Mouse (Mus musculus): ENCODE results near the gene Selenoo. TPM values are rescaled to one million over a fixed set of nuclear protein-coding genes. Genes with fewer than 3 reads are reported as not detected.
A peak's percentile ranks its signal among the peaks of the same experiment; 100 is the strongest.

Gene Selenoo
- polyA plus RNA-seq, 1 experiment from 2014 or later = 21.3 TPM

GRCm38 (mm10) chr15:89136461-89137155, 47.7 kb downstream of the Selenoo start:
- no peak overlapping the region for H3K27ac ChIP-seq (replicated peaks)
- no peak for ATAC-seq (ENCODE audit: low FRiP score, low read depth)
- 95% methylated on average over 5 of the region's 5 CpGs for WGBS
- no peaks in the 10 kb centered on the region for H3K9me3 ChIP-seq
- no peak overlapping the region for H3K4me3 ChIP-seq
- no peak overlapping the region for H3K9ac ChIP-seq
- H3K4me2 ChIP-seq = no peak overlapping the region
- H3K36me3 ChIP-seq = no peaks in the 10 kb centered on the region
- H3K27me3 ChIP-seq = peaks cover 4% of the 10 kb centered on the region; the same call in 1 of the 2 replicates
- peaks cover 17% of the 10 kb centered on the region for H3K4me1 ChIP-seq (replicated peaks)

GRCm38 (mm10) chr15:89137378-89138045, 48.6 kb downstream of the Selenoo start:
- no peak for ATAC-seq (ENCODE audit: low FRiP score, low read depth)
- Histone ChIP-seq H3K4me1 (replicated peaks) (peaks cover 17% of the 10 kb centered on the region), H3K27ac (replicated peaks) (no peak overlapping the region), H3K9me3 (no peaks in the 10 kb centered on the region), H3K4me2 (no peak overlapping the region), H3K36me3 (no peaks in the 10 kb centered on the region), H3K27me3 (peaks cover 4% of the 10 kb centered on the region; the same call in 1 of the 2 replicates), H3K9ac (no peak overlapping the region), H3K4me3 (no peak overlapping the region)
- WGBS = 72% methylated on average over 11 of the region's 11 CpGs

GRCm38 (mm10) chr15:89138046-89138405, 49.1 kb downstream of the Selenoo start:
- Histone ChIP-seq H3K9ac (no peak overlapping the region), H3K9me3 (no peaks in the 10 kb centered on the region), H3K36me3 (no peaks in the 10 kb centered on the region), H3K27me3 (peaks cover 4% of the 10 kb centered on the region; the same call in 1 of the 2 replicates), H3K4me1 (replicated peaks) (peaks cover 17% of the 10 kb centered on the region), H3K4me2 (no peak overlapping the region), H3K4me3 (no peak overlapping the region), H3K27ac (replicated peaks) (no peak overlapping the region)
- no peak for ATAC-seq (ENCODE audit: low FRiP score, low read depth)
- WGBS = 86% methylated on average over 7 of the region's 7 CpGs

- Histone ChIP-seq H3K36me3 (no peaks in the 10 kb centered on the region), H3K4me2 (no peak overlapping the region), H3K4me1 (replicated peaks) (peaks cover 17% of the 10 kb centered on the region), H3K9ac (no peak overlapping the region), H3K27me3 (peaks cover 4% of the 10 kb centered on the region; the same call in 1 of the 2 replicates), H3K4me3 (no peak overlapping the region), H3K27ac (replicated peaks) (no peak overlapping the region), H3K9me3 (no peaks in the 10 kb centered on the region)
- WGBS = 94% methylated on average over 6 of the region's 6 CpGs
- ATAC-seq (ENCODE audit: low FRiP score, low read depth) = no peak
These were observed 49.6 kb downstream of the Selenoo start for GRCm38 (mm10) chr15:89138531-89138930.

GRCm38 (mm10) chr15:89140048-89140658, 51.3 kb downstream of the Selenoo start:
- peak overlapping the region; percentile 42 for H3K9ac ChIP-seq
- H3K27me3 ChIP-seq = peaks cover 4% of the 10 kb centered on the region; the same call in 1 of the 2 replicates
- H3K4me2 ChIP-seq = peak overlapping the region; percentile 96
- peak overlapping the region; percentile 43 for H3K4me3 ChIP-seq
- H3K4me1 ChIP-seq (replicated peaks) = peaks cover 17% of the 10 kb centered on the region
- H3K9me3 ChIP-seq = no peaks in the 10 kb centered on the region
- H3K27ac ChIP-seq (replicated peaks) = no peak overlapping the region
- peak; percentile 33 for ATAC-seq (ENCODE audit: low FRiP score, low read depth)
- no peaks in the 10 kb centered on the region for H3K36me3 ChIP-seq
- under 1% methylated on average over 52 of the region's 53 CpGs for WGBS

- peaks cover 18% of the 10 kb centered on the region for H3K4me1 ChIP-seq (replicated peaks)
- ATAC-seq (ENCODE audit: low FRiP score, low read depth) = peak; percentile 46
- peaks cover 4% of the 10 kb centered on the region; the same call in 1 of the 2 replicates for H3K27me3 ChIP-seq
- no peak within 1 kb of the TSS for H3K27ac ChIP-seq (replicated peaks)
- peak within 1 kb of the TSS; percentile 43 for H3K4me3 ChIP-seq
- no peaks in the 10 kb centered on the region for H3K36me3 ChIP-seq
- H3K4me2 ChIP-seq = peak within 1 kb of the TSS; percentile 96
- under 1% methylated on average over 21 of the region's 21 CpGs for WGBS
- H3K9ac ChIP-seq = peak within 1 kb of the TSS; percentile 42
- H3K9me3 ChIP-seq = no peaks in the 10 kb centered on the region
These were observed 51.9 kb downstream of the Selenoo start, which contains the start of gene Mapk12 for GRCm38 (mm10) chr15:89140659-89141252. Gene Mapk12 (minus strand): TSS chr15:89140703.

GRCm38 (mm10) chr15:89141443-89141842, 52.6 kb downstream of the Selenoo start:
- WGBS = 36% methylated on average over 5 of the region's 5 CpGs
- Histone ChIP-seq H3K36me3 (no peaks in the 10 kb centered on the region), H3K4me3 (no peak overlapping the region), H3K4me2 (no peak overlapping the region), H3K27me3 (peaks cover 4% of the 10 kb centered on the region; the same call in 1 of the 2 replicates), H3K9ac (no peak overlapping the region), H3K27ac (replicated peaks) (no peak overlapping the region), H3K9me3 (no peaks in the 10 kb centered on the region), H3K4me1 (replicated peaks) (peaks cover 25% of the 10 kb centered on the region)
- ATAC-seq (ENCODE audit: low FRiP score, low read depth) = no peak

GRCm38 (mm10) chr15:89141905-89142304, 53.0 kb downstream of the Selenoo start:
- Histone ChIP-seq H3K36me3 (no peaks in the 10 kb centered on the region), H3K27me3 (peaks cover 4% of the 10 kb centered on the region; the same call in 1 of the 2 replicates), H3K4me3 (no peak overlapping the region), H3K4me2 (no peak overlapping the region), H3K4me1 (replicated peaks) (peaks cover 30% of the 10 kb centered on the region), H3K27ac (replicated peaks) (no peak overlapping the region), H3K9ac (no peak overlapping the region), H3K9me3 (no peaks in the 10 kb centered on the region)
- 73% methylated on average over 4 of the region's 4 CpGs for WGBS
- ATAC-seq (ENCODE audit: low FRiP score, low read depth) = no peak

GRCm38 (mm10) chr15:89143134-89143533, 54.2 kb downstream of the Selenoo start:
- no peak overlapping the region for H3K27ac ChIP-seq (replicated peaks)
- no peaks in the 10 kb centered on the region for H3K9me3 ChIP-seq
- H3K4me2 ChIP-seq = no peak overlapping the region
- WGBS = 90% methylated on average over 2 of the region's 2 CpGs
- ATAC-seq (ENCODE audit: low FRiP score, low read depth) = no peak
- no peaks in the 10 kb centered on the region for H3K36me3 ChIP-seq
- H3K4me1 ChIP-seq (replicated peaks) = peaks cover 42% of the 10 kb centered on the region
- H3K4me3 ChIP-seq = no peak overlapping the region
- H3K9ac ChIP-seq = no peak overlapping the region
- H3K27me3 ChIP-seq = peaks cover 4% of the 10 kb centered on the region; the same call in 1 of the 2 replicates

GRCm38 (mm10) chr15:89144965-89145364, 56.1 kb downstream of the Selenoo start:
- peaks cover 50% of the 10 kb centered on the region for H3K4me1 ChIP-seq (replicated peaks)
- H3K9ac ChIP-seq = no peak overlapping the region
- H3K36me3 ChIP-seq = no peaks in the 10 kb centered on the region
- H3K27me3 ChIP-seq = no peaks in the 10 kb centered on the region
- no peak overlapping the region for H3K4me3 ChIP-seq
- WGBS = 91% methylated on average over 11 of the region's 11 CpGs
- no peak overlapping the region for H3K27ac ChIP-seq (replicated peaks)
- no peak overlapping the region for H3K4me2 ChIP-seq
- no peaks in the 10 kb centered on the region for H3K9me3 ChIP-seq
- ATAC-seq (ENCODE audit: low FRiP score, low read depth) = no peak

GRCm38 (mm10) chr15:89145813-89146350, 57.0 kb downstream of the Selenoo start:
- ATAC-seq (ENCODE audit: low FRiP score, low read depth) = no peak
- 75% methylated on average over 24 of the region's 24 CpGs for WGBS
- H3K27ac ChIP-seq (replicated peaks) = 0 out of 2 replicates have a peak overlapping the region, but pooled peaks have one; percentile 82
- H3K4me2 ChIP-seq = peak overlapping the region; percentile 85
- no peaks in the 10 kb centered on the region for H3K27me3 ChIP-seq
- H3K4me1 ChIP-seq (replicated peaks) = peaks cover 46% of the 10 kb centered on the region
- H3K9ac ChIP-seq = peak overlapping the region; percentile 61; the same call in 1 of the 2 replicates
- H3K36me3 ChIP-seq = no peaks in the 10 kb centered on the region
- H3K4me3 ChIP-seq = peak overlapping the region; percentile 82
- H3K9me3 ChIP-seq = no peaks in the 10 kb centered on the region
